Mouse (Mus musculus): Measurements from ENCODE around the gene Gm17617. TPM values are rescaled to one million over a fixed set of nuclear protein-coding genes. Genes with fewer than 3 reads are reported as not detected.

Gene Gm17617
- total RNA-seq, 2 experiments from 2014 or later = not detected

Other genes starting within 250 kb of the Gm17617 start
- gene Unc5a, start 184.1 kb downstream of the Gm17617 start, total RNA-seq (2021) = 10 to 100 TPM; 83.6 to 96.6 TPM
- gene Hk3, start 112.2 kb downstream of the Gm17617 start, total RNA-seq (2021) = 1 to 10 TPM; 1.5 TPM
- 10 to 100 TPM; 14.4 to 19.2 TPM for gene Uimc1, start 33.2 kb downstream of the Gm17617 start, total RNA-seq (2021)
- 10 to 100 TPM; 38.2 to 40.0 TPM for gene Zfp346, start 28.2 kb downstream of the Gm17617 start, total RNA-seq (2021)
- under 1 TPM; 0.21 to 0.27 TPM for gene Fgfr4, start 19.1 kb upstream of the Gm17617 start, total RNA-seq (2021)
- 100 to 1,000 TPM; 124 to 125 TPM for gene Nsd1, start 76.2 kb upstream of the Gm17617 start, total RNA-seq (2021)
- 100 to 1,000 TPM; 170 to 176 TPM for gene Prelid1, start 187.0 kb upstream of the Gm17617 start, total RNA-seq (2021)
- 10 to 100 TPM; 82.3 to 87.2 TPM for gene Rab24, start 188.4 kb upstream of the Gm17617 start, total RNA-seq (2021)
- gene Mxd3, start 196.3 kb upstream of the Gm17617 start, total RNA-seq (2021) = 1 to 10 TPM in 1 of 2 experiments, under 1 TPM in 1; 0.85 to 1.4 TPM
- 10 to 100 TPM; 57.5 to 59.7 TPM for gene Lman2, start 229.2 kb upstream of the Gm17617 start, total RNA-seq (2021)
- 10 to 100 TPM; 55.6 to 58.5 TPM for gene Rgs14, start 236.2 kb upstream of the Gm17617 start, total RNA-seq (2021)

Data from left cerebral cortex, postnatal 25 days (tissue).